Mouse (Mus musculus): ENCODE data around the gene Ccdc149.

- no peak for TF ChIP-seq CTCF (IDR thresholded peaks at IDR 0.05)
- TF ChIP-seq EP300 (IDR thresholded peaks at IDR 0.05), result no peak
Observed at GRCm38 (mm10) chr5:52370901-52371300, 100.4 kb downstream of the Ccdc149 start.
